Mouse (Mus musculus) liver, postnatal 0 days (tissue): ENCODE measurements around the gene Agmat.

Experiments used
- CTCF ChIP-seq: sonication (generic); IDR thresholded peaks from 2 replicates; pipeline ENCODE4 v1.5.1; 2016; ENCODE audit warnings: antibody characterized with exemption, low read depth
- EP300 ChIP-seq: IDR thresholded peaks from 2 replicates; pipeline ENCODE4 v1.6.1; 2016; ENCODE audit warnings: antibody characterized with exemption, low read depth, mild to moderate bottlenecking

GRCm38 (mm10) chr4:141719304-141719703, 27.2 kb upstream of the Agmat start:
- no peak for TF ChIP-seq EP300
- no peak for TF ChIP-seq CTCF
